Mouse (Mus musculus) thymus, postnatal 25 days (tissue): Measurements from ENCODE around the gene Lix1l.
A peak's percentile ranks its signal among the peaks of the same experiment; 100 is the strongest.
"Not testable (repeated sequence)": the region's sequence is repeated elsewhere in the genome, so short reads cannot be mapped to it uniquely, and the experiment has no call there.

Experiments
- DNase-seq: peaks from one replicate; pipeline ENCODE4 v3.0.0; 2022

The Lix1l gene

DNA sequence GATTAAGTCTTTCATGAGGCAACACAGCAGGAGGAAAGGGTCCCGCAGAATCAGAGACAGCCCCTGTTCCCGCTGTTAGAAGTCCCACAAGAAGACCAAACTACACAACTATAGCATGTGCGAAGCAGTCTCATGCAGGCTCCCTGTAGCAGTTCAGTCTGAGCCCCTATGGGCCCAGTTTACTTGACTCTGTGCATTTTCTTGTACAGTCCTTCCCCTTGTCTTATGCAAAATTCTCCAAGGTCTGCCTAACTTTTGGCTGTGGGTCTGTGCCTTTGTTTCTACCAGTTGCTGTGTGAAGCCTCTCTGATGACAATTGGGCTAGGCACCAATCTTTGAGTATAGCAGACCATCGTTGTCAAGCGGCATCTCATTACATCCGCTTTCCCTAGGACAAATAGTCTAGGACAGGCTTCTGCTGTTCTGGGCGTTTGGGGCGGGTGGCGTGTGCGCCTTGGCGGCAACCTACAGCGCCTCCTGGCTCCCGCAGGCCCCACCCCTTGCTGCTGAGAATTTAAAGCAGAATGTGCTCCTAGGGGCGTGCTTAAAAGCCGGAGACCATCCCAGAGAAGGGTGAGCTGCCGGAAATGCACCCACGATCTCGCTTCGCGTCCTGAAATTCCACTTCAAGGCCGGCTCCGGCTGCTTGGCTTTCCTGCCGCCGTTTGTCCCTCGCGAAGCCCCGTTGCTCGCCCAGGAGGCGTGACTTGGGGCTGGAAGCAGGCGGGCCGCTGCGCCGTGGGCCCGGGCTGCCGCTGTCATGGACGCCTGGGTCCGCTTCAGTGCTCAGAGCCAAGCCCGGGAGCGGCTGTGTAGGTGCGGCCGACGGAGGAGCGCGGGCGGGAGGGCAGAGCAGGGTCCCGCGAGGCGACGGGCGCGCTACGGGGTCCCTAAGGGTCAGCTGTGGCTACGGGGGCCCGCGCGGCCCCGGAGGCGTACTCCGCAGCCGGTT is 34.3 kb downstream of the Lix1l start, which contains the start of the genes Pex11b and Gm42957:
TSS of gene Pex11b (plus strand) at position 449 of the 952 bp plus-strand sequence.
TSS of gene Gm42957 (plus strand) at position 547 of the 952 bp plus-strand sequence.
- peak; percentile 84 for DNase-seq

DNA sequence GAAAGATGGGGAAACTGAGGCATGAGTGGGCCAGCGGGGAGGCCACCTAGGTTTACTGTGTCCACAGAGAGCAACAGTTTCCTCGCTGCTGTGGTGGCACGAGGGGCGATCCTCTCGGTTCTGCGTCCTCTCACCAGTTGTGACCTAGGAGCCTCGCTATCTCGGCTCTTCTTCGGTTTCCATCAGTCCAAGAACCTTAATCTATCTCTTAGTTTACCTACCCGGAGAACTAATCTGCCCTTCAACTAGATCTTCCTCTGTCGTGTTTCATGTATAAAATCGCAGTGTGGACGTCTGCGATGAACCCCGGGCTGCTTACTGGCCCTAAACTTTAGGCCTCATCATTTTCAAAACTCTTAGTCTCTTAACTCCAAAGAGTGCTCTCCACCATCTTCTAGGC is 35.0 kb downstream of the Lix1l start:
- no peak for DNase-seq

GRCm38 (mm10) chr3:96636448-96636847 is 35.5 kb downstream of the Lix1l start:
- DNase-seq = no peak

DNA sequence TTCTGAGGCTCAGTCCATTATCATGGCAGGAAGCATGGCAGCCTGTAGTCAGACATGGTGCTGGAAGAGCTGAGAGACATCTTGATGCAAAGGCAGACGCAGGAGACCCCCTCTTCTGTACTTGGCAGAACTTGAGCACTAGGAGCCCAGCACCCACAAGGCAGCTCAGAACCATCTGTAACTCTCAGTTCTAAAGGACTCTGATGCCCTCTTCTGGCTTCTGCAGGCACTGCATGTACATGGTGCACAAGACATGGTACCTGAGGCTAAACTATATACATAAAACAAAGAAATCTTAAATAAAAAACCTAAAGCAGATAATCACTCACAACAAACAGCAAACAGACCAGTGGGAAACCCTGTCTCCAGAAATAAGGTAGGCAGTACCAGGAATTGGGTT is 38.3 kb downstream of the Lix1l start:
- DNase-seq = peak; percentile 78

- peak; percentile 11 for DNase-seq
Observed at GRCm38 (mm10) chr3:96645018-96645649, 44.2 kb downstream of the Lix1l start, which contains the start of gene Itga10. Gene Itga10 (plus strand): TSS chr3:96645584.

DNA sequence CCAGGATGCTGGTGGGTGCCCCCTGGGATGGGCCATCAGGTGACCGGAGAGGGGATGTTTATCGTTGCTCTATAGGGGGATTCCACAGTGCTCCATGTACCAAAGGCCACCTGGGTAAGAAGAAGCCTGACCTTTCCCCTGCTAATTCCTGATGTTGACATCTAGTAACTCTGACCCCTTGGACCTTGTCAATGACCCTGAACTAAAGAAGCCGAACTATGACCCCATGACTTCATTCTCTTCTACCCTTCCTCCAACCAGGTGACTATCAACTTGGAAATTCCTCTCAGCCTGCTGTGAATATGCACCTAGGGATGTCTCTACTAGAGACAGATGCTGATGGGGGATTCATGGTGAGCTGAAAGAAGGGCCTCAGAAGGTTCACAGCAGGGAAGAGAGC is 46.4 kb downstream of the Lix1l start:
- DNase-seq = no peak

DNA sequence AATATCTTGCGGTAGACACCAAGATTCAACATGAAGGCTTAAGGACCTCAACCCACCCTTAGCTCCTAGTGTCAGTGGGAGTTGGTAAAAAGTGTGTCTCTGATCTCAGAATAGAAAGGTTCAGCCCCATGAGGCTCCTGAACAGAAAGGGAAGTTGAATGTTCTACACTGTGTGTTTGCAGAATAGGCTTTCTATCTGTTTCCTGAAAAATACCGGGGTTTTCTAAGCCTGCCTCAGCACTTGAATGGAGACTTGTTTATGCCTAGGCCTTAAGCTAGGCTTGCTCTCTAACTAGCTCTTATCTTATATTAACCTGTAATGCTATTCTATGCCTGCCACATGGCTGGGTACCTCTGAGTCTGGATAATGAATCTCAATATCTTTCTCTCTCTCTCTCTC is 60.0 kb downstream of the Lix1l start:
- DNase-seq = no peak

GRCm38 (mm10) chr3:96662731-96663316 is 61.9 kb downstream of the Lix1l start:
- DNase-seq = no peak

DNA sequence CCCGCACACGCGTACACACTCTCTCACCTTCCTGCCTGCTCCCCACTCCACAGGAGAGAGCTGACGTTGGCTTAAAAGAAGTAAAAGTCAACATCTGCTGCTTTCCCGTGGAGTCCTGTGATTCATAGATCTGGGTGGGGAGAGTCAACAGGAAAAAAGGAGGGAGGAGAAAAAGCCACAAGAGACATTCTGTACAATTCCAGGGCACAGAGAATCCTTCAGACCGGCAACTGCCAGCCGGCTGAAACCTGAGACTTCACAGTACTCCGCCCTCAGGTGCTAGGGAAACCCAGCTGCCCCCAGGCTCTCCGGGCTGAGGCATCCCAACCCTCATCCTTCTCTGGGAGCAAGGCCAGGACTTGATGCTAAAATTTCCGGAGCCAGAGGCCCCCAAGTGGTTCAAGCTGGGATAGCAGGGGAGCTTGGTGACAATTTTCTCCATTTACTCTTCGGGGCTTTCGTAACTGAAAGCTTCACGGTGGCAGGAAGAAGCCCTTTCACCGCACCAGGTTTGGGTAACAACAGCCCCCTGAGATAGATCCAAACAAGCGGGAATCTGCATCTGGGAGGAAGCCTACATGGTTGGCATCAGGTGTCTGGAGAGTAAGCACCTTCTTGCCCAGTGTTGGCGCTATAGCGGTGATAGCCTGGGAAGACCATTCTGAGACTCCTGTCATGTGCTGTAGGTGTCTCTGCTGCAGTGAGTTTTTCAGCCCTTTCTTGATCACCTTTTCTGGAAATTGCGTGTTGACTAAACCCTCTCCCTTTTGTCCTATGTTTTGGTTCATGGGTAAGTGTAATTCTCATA is 62.7 kb downstream of the Lix1l start:
- DNase-seq = peak; percentile 73

DNA sequence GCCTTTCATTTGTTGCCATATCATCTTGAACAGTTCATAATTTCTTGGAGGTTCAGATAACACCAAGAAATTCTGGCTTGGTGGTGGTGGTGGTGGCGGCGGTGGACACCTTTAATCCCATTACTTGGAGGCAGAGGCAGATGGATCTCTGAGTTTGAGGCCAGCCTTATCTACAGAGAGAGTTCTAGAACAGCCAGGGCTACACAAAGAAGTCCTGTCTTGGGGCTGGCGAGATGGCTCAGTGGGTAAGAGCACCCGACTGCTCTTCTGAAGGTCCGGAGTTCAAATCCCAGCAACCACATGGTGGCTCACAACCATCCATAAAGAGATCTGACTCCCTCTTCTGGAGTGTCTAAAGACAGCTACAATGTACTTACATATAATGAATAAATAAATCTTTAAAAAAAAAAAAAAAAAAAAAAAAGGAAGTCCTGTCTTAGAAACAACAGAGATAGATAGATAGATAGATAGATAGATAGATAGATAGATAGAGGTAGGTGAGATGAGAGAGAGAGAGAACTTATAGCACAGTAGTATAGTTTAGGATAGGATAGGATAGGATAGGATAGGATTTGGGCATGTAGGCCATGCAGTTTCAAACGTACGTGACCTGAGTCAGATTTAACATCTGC is 64.9 kb downstream of the Lix1l start:
- DNase-seq = not testable (repeated sequence)

DNA sequence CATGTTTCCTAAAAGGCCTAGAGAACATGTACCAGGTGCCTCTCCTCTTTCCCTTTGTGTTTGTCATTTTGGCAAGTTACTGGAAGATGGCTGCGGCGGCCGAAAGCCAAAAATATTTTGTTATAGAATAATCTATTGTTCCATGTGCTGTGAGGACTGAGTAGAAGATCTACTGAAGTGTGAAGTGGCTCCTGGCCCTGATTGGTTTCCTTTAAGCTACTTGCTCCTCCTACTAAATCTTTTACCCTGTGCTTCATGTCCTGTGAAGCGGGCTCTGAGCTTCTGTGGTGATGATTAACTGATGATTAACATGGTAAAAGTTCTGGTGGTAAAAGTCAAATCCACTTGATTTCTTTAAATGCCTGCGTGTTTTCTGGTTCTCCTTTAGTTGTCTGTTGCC is 66.0 kb downstream of the Lix1l start:
- no peak for DNase-seq

- peak; percentile 38 for DNase-seq
Observed at GRCm38 (mm10) chr3:96667316-96667715, 66.4 kb downstream of the Lix1l start.

DNA sequence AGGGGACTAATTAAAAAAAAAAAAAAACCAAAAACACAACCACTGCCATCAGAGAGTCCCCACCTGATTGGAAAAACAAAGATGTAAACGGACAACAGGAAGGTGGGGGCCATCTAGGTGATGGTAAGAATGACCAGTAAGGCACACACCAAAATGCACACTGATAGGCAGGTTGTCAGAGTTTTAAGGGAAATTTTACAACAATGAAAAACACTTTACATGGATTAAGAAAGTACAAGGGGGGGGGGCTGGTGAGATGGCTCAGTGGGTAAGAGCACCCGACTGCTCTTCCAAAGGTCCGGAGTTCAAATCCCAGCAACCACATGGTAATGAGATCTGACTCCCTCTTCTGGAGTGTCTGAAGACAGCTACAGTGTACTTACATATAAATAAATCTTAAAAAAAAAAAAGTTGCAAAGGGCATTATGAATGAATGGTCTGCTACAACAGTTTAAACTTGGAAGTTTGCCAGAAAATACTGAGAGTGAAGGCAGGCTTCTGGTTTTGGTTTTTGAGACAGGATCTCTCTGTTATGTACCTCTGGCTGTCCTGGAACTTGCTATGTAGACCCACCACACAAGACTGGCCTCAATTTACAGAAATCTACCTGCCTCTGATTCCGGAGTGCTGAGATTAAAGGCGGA is 67.6 kb downstream of the Lix1l start:
- DNase-seq = no peak

DNA sequence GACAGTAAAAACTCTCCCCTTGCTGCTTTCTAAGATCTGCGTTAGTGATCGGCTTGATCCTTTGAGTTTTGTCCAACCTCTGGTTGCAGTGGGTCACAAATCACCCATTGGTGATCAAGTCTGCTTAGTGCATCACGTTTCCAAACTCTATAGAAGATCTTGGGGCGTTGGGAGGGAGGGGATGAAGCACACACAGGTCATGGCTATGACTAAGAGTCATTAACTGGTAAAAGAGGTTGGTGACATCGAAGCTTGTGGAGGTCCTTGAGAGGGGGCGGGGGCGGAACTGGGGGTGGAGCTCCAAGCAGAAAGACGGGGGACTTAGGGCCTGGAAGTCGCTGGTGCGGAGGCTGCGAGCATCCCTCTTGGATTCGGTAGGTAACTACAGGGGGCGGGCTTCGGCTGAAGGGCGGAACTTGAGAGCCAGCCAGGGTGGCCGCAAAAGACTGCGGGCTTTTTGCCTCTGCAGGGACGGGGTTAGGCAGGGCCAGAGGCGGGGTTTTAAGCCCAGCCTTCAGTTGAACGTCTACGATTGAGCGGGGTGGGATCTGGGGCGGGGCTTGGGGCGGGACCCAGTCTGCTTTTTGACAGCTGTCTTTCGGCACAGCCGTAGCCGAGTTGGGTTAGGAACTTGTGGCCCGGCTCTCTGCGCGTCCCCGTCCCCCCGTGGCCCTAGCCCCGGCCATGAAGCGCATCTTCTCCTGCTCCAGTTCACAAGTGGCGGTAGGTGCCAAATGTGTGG is 68.9 kb downstream of the Lix1l start, which contains the start of gene Ankrd35:
TSS of gene Ankrd35 (plus strand) at position 405 of the 742 bp plus-strand sequence.
- peak; percentile 79 for DNase-seq

DNA sequence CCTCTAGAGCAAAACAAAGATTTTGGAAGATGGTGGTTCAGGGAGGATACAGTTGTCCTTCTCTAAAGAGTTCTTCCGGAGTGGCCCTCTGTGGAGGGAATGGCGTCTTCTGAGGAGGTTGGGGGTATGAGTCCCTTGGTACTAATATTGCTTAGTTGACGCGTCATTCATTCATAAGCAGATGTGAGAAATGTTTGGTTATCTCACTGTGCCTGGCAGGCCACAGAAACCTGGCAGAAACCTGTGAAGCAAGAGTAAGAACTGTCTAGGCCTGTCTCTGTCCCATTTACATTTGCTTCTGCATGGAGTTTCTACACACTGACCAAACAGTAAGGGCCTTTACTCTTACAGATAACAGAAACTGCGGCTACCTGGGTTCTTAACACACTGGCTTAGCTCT is 70.6 kb downstream of the Lix1l start:
- no peak for DNase-seq

GRCm38 (mm10) chr3:96673514-96673913 is 72.6 kb downstream of the Lix1l start:
- DNase-seq = no peak

DNA sequence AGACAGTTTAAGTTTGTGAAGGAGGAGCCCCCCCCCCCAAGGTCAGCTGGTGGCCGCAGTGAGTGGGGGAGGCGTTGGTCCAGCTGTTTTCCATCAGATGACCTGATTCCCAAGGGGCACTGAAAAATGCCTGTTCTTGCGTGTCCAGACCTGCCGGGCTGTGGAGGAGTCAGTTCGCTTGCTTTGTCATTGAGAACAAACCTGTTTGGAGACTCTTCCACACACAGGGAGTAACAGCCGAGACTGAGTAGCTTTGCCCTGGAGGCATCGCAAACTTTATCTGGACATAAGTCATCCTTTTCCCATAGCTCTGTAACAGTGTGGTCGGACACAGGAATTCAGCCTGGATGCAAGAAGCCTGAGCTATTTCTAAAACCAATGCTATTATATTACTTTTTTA is 73.5 kb downstream of the Lix1l start:
- DNase-seq = no peak

DNA sequence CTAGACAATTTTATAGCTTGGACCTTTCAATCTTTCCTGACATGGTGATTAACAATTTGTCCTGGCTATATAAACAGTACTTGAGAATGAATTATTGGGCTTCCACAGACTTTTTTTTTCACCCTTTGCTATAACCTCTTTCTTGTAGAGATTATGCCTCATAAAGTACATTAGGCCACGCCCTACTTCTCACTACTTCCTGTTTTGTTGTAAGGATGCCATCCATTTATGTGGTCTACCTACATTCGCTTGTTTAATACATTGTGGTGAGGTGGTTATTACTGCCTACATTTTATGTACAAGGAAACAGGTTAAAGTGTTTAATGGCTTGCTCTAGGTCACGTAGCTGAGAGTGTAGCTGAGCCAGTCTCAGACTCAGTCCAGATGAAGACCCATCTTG is 74.2 kb downstream of the Lix1l start:
- DNase-seq = no peak

DNA sequence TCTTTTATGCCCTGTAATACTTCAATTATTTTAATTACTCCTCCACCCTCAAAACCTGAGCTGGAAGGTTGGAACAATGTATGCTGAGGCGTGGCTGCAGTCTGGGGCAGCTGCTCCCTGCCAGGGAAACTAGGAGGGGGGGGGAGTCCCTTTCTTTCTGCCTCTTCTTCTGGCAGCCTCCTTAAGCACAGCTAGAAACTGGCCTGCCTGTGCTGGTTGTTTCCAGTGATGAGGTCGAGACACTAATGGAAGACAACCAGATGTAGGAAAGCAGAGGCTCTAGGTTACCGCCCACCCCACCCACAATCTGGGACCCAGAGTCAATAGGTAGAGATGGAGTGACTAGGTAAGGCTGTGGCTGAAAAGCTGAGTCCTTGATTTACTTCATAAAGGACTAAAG is 74.7 kb downstream of the Lix1l start:
- DNase-seq = no peak
